Mouse (Mus musculus) spleen, postnatal 10 days (tissue): ENCODE results near the gene Tldc2.

Experiments
- DNase-seq, 2 experiments: peaks; one replicate each; pipeline ENCODE4 v3.0.0; 2021 to 2022; ENCODE audit warnings: low spot score in 2 of 2

The Tldc2 gene

GRCm38 (mm10) chr2:157086796-157087195, at the start of gene Tldc2:
Gene Tldc2, plus strand, starts transcription at chr2:157087055.
- no peak for DNase-seq

- DNase-seq, result no peak
Observed at GRCm38 (mm10) chr2:157037303-157037702, 49.6 kb upstream of the Tldc2 start.

- DNase-seq, result no peak
Observed at GRCm38 (mm10) chr2:157039900-157040648, 46.8 kb upstream of the Tldc2 start.

GRCm38 (mm10) chr2:157040649-157041046, 46.2 kb upstream of the Tldc2 start:
- DNase-seq, result no peak

- DNase-seq, result no peak
Observed at GRCm38 (mm10) chr2:157041421-157041820, 45.4 kb upstream of the Tldc2 start.

- no peak for DNase-seq
Observed at GRCm38 (mm10) chr2:157043556-157043955, 43.3 kb upstream of the Tldc2 start.

GRCm38 (mm10) chr2:157043987-157044386, 42.9 kb upstream of the Tldc2 start:
- no peak for DNase-seq

GRCm38 (mm10) chr2:157045932-157046331, 40.9 kb upstream of the Tldc2 start:
- no peak for DNase-seq

- DNase-seq, result no peak
Observed at GRCm38 (mm10) chr2:157046956-157047355, 39.9 kb upstream of the Tldc2 start.

- DNase-seq, result no peak
Observed at GRCm38 (mm10) chr2:157048395-157049181, 38.3 kb upstream of the Tldc2 start.

GRCm38 (mm10) chr2:157049831-157050243, 37.0 kb upstream of the Tldc2 start:
- DNase-seq, result no peak

GRCm38 (mm10) chr2:157052448-157052847, 34.4 kb upstream of the Tldc2 start:
- no peak for DNase-seq

- no peak for DNase-seq
Observed at GRCm38 (mm10) chr2:157053124-157053523, 33.7 kb upstream of the Tldc2 start.

- no peak for DNase-seq
Observed at GRCm38 (mm10) chr2:157053787-157054186, 33.1 kb upstream of the Tldc2 start.

- no peak for DNase-seq
Observed at GRCm38 (mm10) chr2:157054297-157054696, 32.6 kb upstream of the Tldc2 start.

GRCm38 (mm10) chr2:157054816-157055215, 32.0 kb upstream of the Tldc2 start:
- DNase-seq, result no peak

- no peak for DNase-seq
Observed at GRCm38 (mm10) chr2:157055721-157056120, 31.1 kb upstream of the Tldc2 start.

- no peak for DNase-seq
Observed at GRCm38 (mm10) chr2:157057186-157057585, 29.7 kb upstream of the Tldc2 start.

- no peak for DNase-seq
Observed at GRCm38 (mm10) chr2:157057758-157058157, 29.1 kb upstream of the Tldc2 start.

GRCm38 (mm10) chr2:157058342-157058998, 28.4 kb upstream of the Tldc2 start:
- DNase-seq, result peak in 1 of 2 experiments; percentile 47

GRCm38 (mm10) chr2:157059166-157059565, 27.7 kb upstream of the Tldc2 start:
- DNase-seq, result no peak

- no peak for DNase-seq
Observed at GRCm38 (mm10) chr2:157060037-157060436, 26.8 kb upstream of the Tldc2 start.
